Mouse (Mus musculus) C2C12 (cell line): ENCODE measurements at regions not wholly inside any gene's neighbourhood (a gene's known extent, or its start where the extent isn't known, plus 50 kb on each side); places are given as distances from the start of the nearest gene placed in this dataset.

Experiments used
- H3K27me3 ChIP-seq: one replicate; pipeline ENCODE4 v1.6.1; 2011; ENCODE audit not compliant: control insufficient read depth, insufficient read depth, insufficient read length
- H3K36me3 ChIP-seq: one replicate; pipeline ENCODE4 v1.6.1; 2011; ENCODE audit not compliant: control insufficient read depth, insufficient read depth
- H3K4me3 ChIP-seq: one replicate; pipeline ENCODE4 v1.5.1; 2011; ENCODE audit warnings: mild to moderate bottlenecking, control low read depth; ENCODE audit not compliant: poor library complexity, insufficient read depth, severe bottlenecking
- H3K79me2 ChIP-seq: one replicate; pipeline ENCODE4 v1.6.1; 2011; ENCODE audit not compliant: control insufficient read depth, insufficient read depth
- H3K79me3 ChIP-seq: one replicate; pipeline ENCODE4 v1.6.1; 2011; ENCODE audit warnings: low read depth, control low read depth
- H3ac ChIP-seq: one replicate; pipeline ENCODE3; 2011; ENCODE audit warnings: low read depth; ENCODE audit not compliant: control insufficient read depth, insufficient read length
- CEBPB ChIP-seq: IDR thresholded peaks from one replicate; pipeline ENCODE4 v1.6.1; 2011; ENCODE audit warnings: low read depth, mild to moderate bottlenecking, control low read depth, moderate library complexity
- CTCF ChIP-seq: IDR thresholded peaks from one replicate; pipeline ENCODE4 v1.5.1; 2011; ENCODE audit not compliant: control insufficient read depth, insufficient read depth, insufficient read length
- FOSL1 ChIP-seq: IDR thresholded peaks from one replicate; pipeline ENCODE4 v1.8.0; 2011; ENCODE audit warnings: mild to moderate bottlenecking, low read length; ENCODE audit not compliant: poor library complexity, insufficient read depth, severe bottlenecking
- MAX ChIP-seq: IDR thresholded peaks from one replicate; pipeline ENCODE4 v1.6.1; 2011; ENCODE audit warnings: mild to moderate bottlenecking, control low read depth
- MYOD1 ChIP-seq: IDR thresholded peaks from one replicate; pipeline ENCODE4 v1.6.1; 2011; ENCODE audit warnings: low read depth; ENCODE audit not compliant: control insufficient read depth, insufficient read length
- MYOG ChIP-seq: IDR thresholded peaks from one replicate; pipeline ENCODE4 v1.6.1; 2011; ENCODE audit not compliant: control insufficient read depth, insufficient read length; ENCODE audit errors: extremely low read depth
- USF1 ChIP-seq: IDR thresholded peaks from one replicate; pipeline ENCODE4 v1.6.1; 2011; ENCODE audit warnings: low read depth, mild to moderate bottlenecking, control low read depth, moderate library complexity

DNA sequence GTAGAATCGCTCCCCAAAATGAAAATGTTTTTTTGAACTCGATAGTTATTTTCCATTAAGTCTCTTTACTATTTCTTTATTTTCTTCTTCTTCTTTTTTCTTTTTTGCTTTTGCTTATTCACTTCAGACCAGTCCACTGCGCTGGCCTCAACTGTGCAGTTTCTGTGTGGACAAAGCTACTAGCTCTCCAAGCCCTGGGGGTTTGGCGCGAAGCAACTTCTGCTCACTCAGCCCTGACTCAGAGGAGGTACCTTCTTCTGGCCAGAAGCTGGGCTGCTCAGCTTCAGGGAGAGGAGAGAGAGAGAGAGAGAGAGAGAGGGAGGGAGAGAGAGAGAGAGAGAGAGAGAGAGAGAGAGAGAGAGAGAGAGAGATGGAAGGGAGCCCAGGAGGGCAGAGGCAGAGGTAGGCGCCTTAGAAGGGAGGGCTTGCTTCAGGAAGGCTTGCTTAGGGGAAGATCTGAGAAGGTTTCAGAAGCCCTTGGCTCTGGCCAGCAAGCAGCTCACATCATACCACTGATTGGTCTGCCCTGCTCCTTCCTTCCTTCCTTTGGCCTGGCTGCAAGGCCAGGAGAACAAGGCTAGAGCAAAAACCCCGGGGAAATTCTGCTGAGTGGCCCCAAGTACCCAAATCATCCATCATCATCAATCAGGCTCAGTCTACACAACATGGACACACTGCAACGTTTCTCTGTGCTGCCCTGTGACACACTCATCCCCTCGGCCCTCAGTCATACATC is 160.5 kb upstream of the Sox9 start:
- Histone ChIP-seq H3K36me3 (no peaks in the 10 kb centered on the region), H3ac (no peak overlapping the region), H3K27me3 (no peaks in the 10 kb centered on the region), H3K79me2 (no peaks in the 10 kb centered on the region), H3K79me3 (no peaks in the 10 kb centered on the region), H3K4me3 (no peak overlapping the region)
- TF ChIP-seq CEBPB (no peak), USF1 (no peak), CTCF (no peak)

DNA sequence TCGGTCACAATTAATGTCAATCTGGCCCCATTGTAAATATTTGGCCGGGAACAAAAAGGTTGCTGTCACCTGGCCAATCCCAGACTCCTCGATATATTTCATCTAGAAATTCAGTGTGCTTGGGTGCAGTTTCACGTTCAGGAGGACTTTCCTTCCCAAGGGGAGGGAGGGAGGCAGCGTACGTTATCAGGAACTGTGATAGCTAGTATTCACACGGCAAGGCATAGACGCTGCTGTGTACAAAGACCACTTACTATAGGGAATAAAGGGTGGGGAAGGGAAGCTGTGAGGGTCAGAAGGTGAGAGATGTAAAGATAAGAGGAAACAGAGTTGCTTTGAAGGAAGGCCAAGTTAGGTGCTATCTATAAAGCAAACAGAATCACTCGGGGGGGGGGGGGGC is 132.7 kb upstream of the Sox9 start:
- Histone ChIP-seq H3K4me3 (no peak overlapping the region), H3ac (no peak overlapping the region), H3K79me2 (no peaks in the 10 kb centered on the region), H3K79me3 (no peaks in the 10 kb centered on the region), H3K27me3 (no peaks in the 10 kb centered on the region), H3K36me3 (no peaks in the 10 kb centered on the region)
- no peak for TF ChIP-seq MAX
- no peak for TF ChIP-seq USF1
- TF ChIP-seq CTCF, result no peak
- no peak for TF ChIP-seq FOSL1
- no peak for TF ChIP-seq CEBPB
- TF ChIP-seq MYOG, result no peak
- no peak for TF ChIP-seq MYOD1

DNA sequence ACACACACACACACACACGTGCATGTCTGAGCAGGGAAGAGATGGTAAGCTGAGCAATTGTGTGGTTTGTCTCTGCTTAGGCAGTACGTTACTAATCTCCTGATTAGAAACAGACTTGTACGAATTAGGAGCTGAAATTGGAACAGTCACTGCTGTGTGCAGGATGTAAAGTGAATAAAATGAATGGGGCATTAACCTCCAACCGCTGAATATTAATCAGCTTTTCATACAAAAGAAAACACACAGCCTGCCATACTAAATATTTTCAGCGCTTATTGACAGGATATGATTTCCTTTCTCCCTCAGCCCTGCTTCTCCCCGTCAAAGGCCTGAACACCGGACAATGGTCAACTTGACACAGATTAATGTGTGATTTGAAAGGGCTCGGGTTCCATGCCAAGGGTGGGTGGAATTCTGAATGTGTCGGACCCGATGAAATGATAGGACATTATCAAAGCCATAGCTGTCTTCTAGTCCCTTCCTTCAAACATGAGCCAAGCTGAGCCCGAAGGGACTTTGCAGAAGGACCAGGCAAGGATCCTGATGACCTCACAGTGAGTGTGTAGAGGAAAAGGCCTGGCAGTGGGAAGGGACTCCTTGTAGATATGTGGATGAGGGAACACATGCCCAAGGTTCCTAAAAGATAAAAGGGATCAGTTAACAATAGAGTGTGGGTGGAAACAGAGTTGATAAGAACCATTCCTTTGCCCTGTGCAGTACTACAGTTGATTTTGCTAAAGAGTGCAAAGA is 124.4 kb upstream of the Sox9 start:
- no peaks in the 10 kb centered on the region for H3K27me3 ChIP-seq
- H3K36me3 ChIP-seq, result no peaks in the 10 kb centered on the region
- H3K79me3 ChIP-seq, result no peaks in the 10 kb centered on the region
- TF ChIP-seq CTCF (no peak), USF1 (no peak), MYOD1 (no peak), CEBPB (no peak), MAX (no peak), FOSL1 (no peak), MYOG (no peak)
- H3K79me2 ChIP-seq, result no peaks in the 10 kb centered on the region
- H3ac ChIP-seq, result no peak overlapping the region
- H3K4me3 ChIP-seq, result no peak overlapping the region

DNA sequence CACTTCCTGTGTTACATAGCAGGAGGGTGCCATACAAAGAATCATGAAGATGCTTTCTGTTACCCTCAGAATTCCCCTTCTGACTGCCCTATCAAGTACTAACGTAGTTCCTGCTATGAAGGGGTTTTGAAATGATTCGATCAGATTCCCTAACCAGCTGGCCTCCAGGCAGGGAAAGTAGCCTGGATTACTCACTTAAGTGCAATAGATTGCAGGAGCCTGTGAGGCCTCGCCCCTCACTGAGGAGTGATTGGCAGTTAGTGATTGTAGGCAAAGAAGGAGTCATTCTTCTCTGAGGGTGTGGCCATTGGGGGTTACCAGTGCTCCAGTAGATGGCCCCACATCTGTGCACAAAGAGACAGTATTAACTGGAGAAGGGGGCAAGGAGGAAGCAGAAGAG is 122.1 kb upstream of the Sox9 start:
- Histone ChIP-seq H3ac (no peak overlapping the region), H3K79me3 (no peaks in the 10 kb centered on the region), H3K79me2 (no peaks in the 10 kb centered on the region), H3K27me3 (no peaks in the 10 kb centered on the region), H3K4me3 (no peak overlapping the region), H3K36me3 (no peaks in the 10 kb centered on the region)
- no peak for TF ChIP-seq MYOD1

DNA sequence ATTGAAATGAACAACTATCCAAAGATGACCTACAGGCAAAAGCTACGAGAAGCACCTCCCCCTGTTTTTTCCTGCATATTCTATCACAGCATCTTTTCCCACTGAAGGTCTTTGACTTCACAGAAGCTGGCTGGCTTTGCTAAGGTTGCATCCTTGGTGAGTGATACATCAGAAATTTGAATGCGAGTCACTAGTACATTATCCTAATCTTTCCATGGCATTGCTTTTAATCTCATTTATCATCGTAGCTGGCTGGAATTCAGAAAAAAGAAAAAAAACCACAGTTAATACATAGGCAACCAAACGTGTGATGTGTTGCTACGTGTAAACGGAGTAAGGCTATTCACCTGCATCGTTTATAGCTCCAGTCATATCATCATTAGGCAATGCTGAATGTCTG is 120.6 kb upstream of the Sox9 start:
- H3K4me3 ChIP-seq, result no peak overlapping the region
- no peaks in the 10 kb centered on the region for H3K36me3 ChIP-seq
- H3K27me3 ChIP-seq, result no peaks in the 10 kb centered on the region

DNA sequence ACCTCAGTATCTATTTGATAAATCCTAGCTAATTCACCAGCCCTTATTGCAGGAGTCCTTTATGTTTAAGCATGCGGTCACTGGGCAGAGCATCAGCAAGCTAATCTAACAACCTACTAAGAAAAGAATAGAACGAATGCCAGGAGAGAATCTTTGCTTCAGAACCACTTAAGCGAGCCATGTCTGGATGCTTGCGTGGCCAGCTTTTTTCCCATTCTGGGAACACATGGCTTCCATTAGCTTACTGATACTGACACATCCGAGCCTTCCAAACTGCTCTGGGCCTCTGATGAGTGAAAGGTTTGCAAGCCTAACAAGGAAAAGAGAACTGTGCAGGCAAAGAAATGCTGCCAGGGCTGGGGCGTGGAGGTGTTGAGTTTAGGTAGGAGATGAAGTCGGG is 114.7 kb upstream of the Sox9 start:
- TF ChIP-seq MAX, result no peak
- TF ChIP-seq CTCF, result no peak
- TF ChIP-seq MYOG, result no peak
- no peak for TF ChIP-seq FOSL1
- TF ChIP-seq CEBPB, result no peak
- no peak for TF ChIP-seq MYOD1
- TF ChIP-seq USF1, result no peak
- H3K79me3 ChIP-seq, result no peaks in the 10 kb centered on the region
- no peak overlapping the region for H3K4me3 ChIP-seq
- no peaks in the 10 kb centered on the region for H3K27me3 ChIP-seq
- H3ac ChIP-seq, result no peak overlapping the region
- no peaks in the 10 kb centered on the region for H3K79me2 ChIP-seq
- H3K36me3 ChIP-seq, result no peaks in the 10 kb centered on the region

More for the DNA sequence above, 120.6 kb upstream of the Sox9 start:
- Histone ChIP-seq H3K79me2 (no peaks in the 10 kb centered on the region), H3K79me3 (no peaks in the 10 kb centered on the region), H3ac (no peak overlapping the region)
- TF ChIP-seq MYOG (no peak), CTCF (no peak), CEBPB (no peak), MYOD1 (no peak), FOSL1 (no peak), USF1 (no peak), MAX (no peak)
